39 mouse cellular contexts compared by ENCODE assay signal in genomic region chr3:102954476-102954875, GRCm38 (mm10). TPM values are rescaled to one million over a fixed set of nuclear protein-coding genes. Genes with fewer than 3 reads are reported as not detected.
"Had no signal": no experiment of that assay in that cellular context is flagged by ENCODE, and none has a peak within 500 bp of the region (broad histone marks: within the 10 kb centered on the region; RNA-seq: fewer than 3 reads in every experiment).

No protein-coding gene starts in this region.

- H3K9ac ChIP-seq: embryonic facial prominence, embryonic 12.5 days; embryonic facial prominence, embryonic 13.5 days; embryonic facial prominence, embryonic 15.5 days; forebrain, embryonic 12.5 days; forebrain, embryonic 13.5 days; forebrain, embryonic 15.5 days; forebrain, postnatal 0 days had no signal

- H3K27ac ChIP-seq: embryonic facial prominence, embryonic 10.5 days; embryonic facial prominence, embryonic 12.5 days; embryonic facial prominence, embryonic 13.5 days; embryonic facial prominence, embryonic 15.5 days; forebrain, embryonic 10.5 days; forebrain, embryonic 12.5 days; forebrain, embryonic 13.5 days; forebrain, embryonic 15.5 days; gastrocnemius, adult 2 months; heart, adult 2 months had no signal

- H3K4me3 ChIP-seq: embryonic facial prominence, embryonic 10.5 days; embryonic facial prominence, embryonic 12.5 days; embryonic facial prominence, embryonic 13.5 days; embryonic facial prominence, embryonic 15.5 days; erythroblast, embryonic 14.5 days; forebrain, embryonic 10.5 days; forebrain, embryonic 12.5 days; forebrain, embryonic 13.5 days; forebrain, embryonic 15.5 days; gastrocnemius, adult 2 months; heart, adult 2 months had no signal

- H3K4me2 ChIP-seq: embryonic facial prominence, embryonic 12.5 days; embryonic facial prominence, embryonic 13.5 days; embryonic facial prominence, embryonic 15.5 days; forebrain, embryonic 12.5 days; forebrain, embryonic 13.5 days; forebrain, embryonic 15.5 days had no signal

- H3K36me3 ChIP-seq: embryonic facial prominence, embryonic 10.5 days; embryonic facial prominence, embryonic 12.5 days; embryonic facial prominence, embryonic 13.5 days; embryonic facial prominence, embryonic 15.5 days; forebrain, embryonic 10.5 days; forebrain, embryonic 12.5 days; forebrain, embryonic 15.5 days had no signal

- DNase-seq: cerebellum, adult 8-10 months; cerebellum, adult 9-10 months; cerebellum, adult 9-11 months; cerebellum, postnatal 10 days; cerebellum, postnatal 14 days; cerebellum, postnatal 25 days; cerebellum, postnatal 36 days; embryo, embryonic 11 days; forebrain, postnatal 0 days; gastrocnemius, adult 2 months; gastrocnemius, postnatal 10 days; gastrocnemius, postnatal 14 days; gastrocnemius, postnatal 25 days; gastrocnemius, postnatal 36 days; heart, adult 11 months; heart, adult 18-20 months; heart, adult 2 months had no signal

- H3K9me3 ChIP-seq: embryonic facial prominence, embryonic 10.5 days; embryonic facial prominence, embryonic 12.5 days; embryonic facial prominence, embryonic 13.5 days; embryonic facial prominence, embryonic 15.5 days; forebrain, embryonic 10.5 days; forebrain, embryonic 12.5 days; forebrain, embryonic 13.5 days; forebrain, embryonic 15.5 days had no signal

- ATAC-seq: forebrain, embryonic 13.5 days; forebrain, embryonic 14.5 days; forebrain, embryonic 15.5 days; forebrain, embryonic 16.5 days; forebrain, postnatal 0 days had no signal

- H3K27me3 ChIP-seq: embryonic facial prominence, embryonic 12.5 days; embryonic facial prominence, embryonic 13.5 days; embryonic facial prominence, embryonic 15.5 days; forebrain, embryonic 12.5 days; forebrain, embryonic 13.5 days; forebrain, embryonic 15.5 days had no signal

- H3K4me1 ChIP-seq: embryonic facial prominence, embryonic 10.5 days; embryonic facial prominence, embryonic 12.5 days; embryonic facial prominence, embryonic 13.5 days; embryonic facial prominence, embryonic 15.5 days; forebrain, embryonic 10.5 days; forebrain, embryonic 12.5 days; forebrain, embryonic 13.5 days; forebrain, embryonic 15.5 days had no signal

RNA-seq across cellular contexts. Expression of gene Nr1h5, which starts 9.5 kb away (rescaled TPM):
- total RNA-seq: common myeloid progenitor, adult 5-6 weeks; gastrocnemius, adult 18-20 months; gastrocnemius, adult 2 months; gastrocnemius, adult 8-10 months; gastrocnemius, postnatal 10 days; gastrocnemius, postnatal 14 days; gastrocnemius, postnatal 25 days; gastrocnemius, postnatal 36 days; gastrocnemius, postnatal 4 days; granulocyte monocyte progenitor cell, adult 5-6 weeks; heart, adult 18-20 months; heart, adult 2 months had no signal
- polyA plus RNA-seq: cortical plate, adult 2 months; embryonic facial prominence, embryonic 10.5 days; embryonic facial prominence, embryonic 13.5 days; erythroblast, embryonic 14.5 days; forebrain, embryonic 12.5 days; forebrain, embryonic 13.5 days; forebrain, embryonic 16.5 days; heart, adult 2 months had no signal

RNA-seq across cellular contexts. Expression of gene Sycp1, which starts 18.6 kb away (rescaled TPM):
- total RNA-seq: common myeloid progenitor, adult 5-6 weeks; forebrain, postnatal 0 days; gastrocnemius, adult 18-20 months; gastrocnemius, adult 2 months; gastrocnemius, adult 8-10 months; gastrocnemius, postnatal 14 days; gastrocnemius, postnatal 25 days; gastrocnemius, postnatal 36 days; gastrocnemius, postnatal 4 days; granulocyte monocyte progenitor cell, adult 5-6 weeks had no signal
- polyA plus RNA-seq: cortical plate, adult 2 months; embryonic facial prominence, embryonic 10.5 days; embryonic facial prominence, embryonic 11.5 days; embryonic facial prominence, embryonic 12.5 days; embryonic facial prominence, embryonic 13.5 days; embryonic facial prominence, embryonic 14.5 days; embryonic facial prominence, embryonic 15.5 days; erythroblast, embryonic 14.5 days; forebrain, embryonic 10.5 days; forebrain, embryonic 11.5 days; forebrain, embryonic 12.5 days; forebrain, embryonic 13.5 days; forebrain, embryonic 14.5 days; forebrain, embryonic 15.5 days; forebrain, embryonic 16.5 days; forebrain, postnatal 0 days; frontal cortex, adult 2 months; gonadal fat pad, adult 2 months had no signal
